Mouse (Mus musculus) CD4-positive naive resting alpha-beta T cell, adult 76 days (primary cell): ENCODE measurements around the gene Pigz. TPM values are rescaled to one million over a fixed set of nuclear protein-coding genes. Genes with fewer than 3 reads are reported as not detected.

Experiments used
- total RNA-seq: library from RNA; stranded (reverse); gene quantifications from one replicate; pipeline ENCODE4 v1.2.4, GENCODE M21; 2023

The Pigz gene
- not detected for total RNA-seq

DNA sequence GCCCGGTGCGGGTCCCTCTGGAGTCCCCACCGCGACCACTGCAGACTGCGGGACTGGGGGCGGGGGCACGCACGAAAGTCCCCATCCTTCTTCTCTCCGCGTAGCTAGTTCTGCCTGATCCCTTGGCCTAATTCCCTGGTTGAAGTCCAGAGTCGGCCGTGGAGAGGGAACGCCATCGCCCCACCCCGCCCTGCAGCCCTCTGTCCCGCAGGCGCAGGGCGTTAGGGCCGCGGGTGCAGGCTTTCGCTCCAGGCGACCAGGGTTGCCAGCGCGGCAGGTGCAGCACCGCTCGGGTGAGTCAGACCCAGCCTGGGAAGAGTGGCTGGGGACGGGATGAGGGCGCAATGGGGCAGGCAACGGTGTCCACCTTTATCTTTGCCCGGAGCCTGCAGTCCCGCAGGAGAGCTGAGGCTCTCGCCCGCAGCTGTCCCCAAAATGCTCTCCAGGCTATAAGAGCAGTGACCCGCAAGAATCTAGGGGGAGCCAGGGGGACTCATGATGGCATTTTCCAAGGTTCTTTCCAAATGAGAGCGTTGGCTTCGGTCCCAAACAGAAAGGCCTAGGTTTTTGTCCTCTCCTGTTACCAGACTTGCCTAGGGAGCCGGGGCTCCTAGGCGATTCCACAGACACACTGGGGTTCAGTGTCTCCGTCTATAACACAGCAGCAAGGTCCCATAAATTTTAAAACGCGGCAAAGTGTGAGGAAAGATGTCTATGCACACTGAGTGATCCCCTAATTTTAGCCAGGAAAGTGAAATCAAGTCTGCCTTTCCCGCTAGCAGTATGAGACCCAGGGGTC lies at the start of gene Pigz:
TSS of gene Pigz (plus strand) at position 101 of the 799 bp plus-strand sequence.

GRCm38 (mm10) chr16:31948345-31948774 lies 14.7 kb downstream of the Pigz start, which contains the start of the genes 0610012G03Rik and Ncbp2:
Gene 0610012G03Rik (minus strand): TSS chr16:31948494.
Gene Ncbp2 (plus strand): TSS chr16:31948513.

Other genes starting within 250 kb of the Pigz start
- gene Meltf, start 55.0 kb upstream of the Pigz start, total RNA-seq: not detected
- 14.5 TPM for gene 0610012G03Rik, start 14.6 kb downstream of the Pigz start, total RNA-seq
- 19.1 TPM for gene Ncbp2, start 14.7 kb downstream of the Pigz start, total RNA-seq
- 21.9 TPM for gene Senp5, start 69.4 kb downstream of the Pigz start, total RNA-seq
- gene Pak2, start 145.5 kb downstream of the Pigz start, total RNA-seq: 102 TPM
- gene Pigx, start 165.9 kb downstream of the Pigz start, total RNA-seq: 38.4 TPM
- gene Cep19, start 165.9 kb downstream of the Pigz start, total RNA-seq: 4.1 TPM
- 73.9 TPM for gene Nrros, start 231.7 kb downstream of the Pigz start, total RNA-seq
- gene Bex6, start 246.0 kb downstream of the Pigz start, total RNA-seq: not detected